Mouse (Mus musculus): ENCODE measurements around the gene Uso1. TPM values are rescaled to one million over a fixed set of nuclear protein-coding genes. Genes with fewer than 3 reads are reported as not detected.
"Not testable (repeated sequence)": the region's sequence is repeated elsewhere in the genome, so short reads cannot be mapped to it uniquely, and the experiment has no call there.

Gene Uso1
- total RNA-seq, 2 experiments from 2014 or later: 59.2 to 61.9 TPM

DNA sequence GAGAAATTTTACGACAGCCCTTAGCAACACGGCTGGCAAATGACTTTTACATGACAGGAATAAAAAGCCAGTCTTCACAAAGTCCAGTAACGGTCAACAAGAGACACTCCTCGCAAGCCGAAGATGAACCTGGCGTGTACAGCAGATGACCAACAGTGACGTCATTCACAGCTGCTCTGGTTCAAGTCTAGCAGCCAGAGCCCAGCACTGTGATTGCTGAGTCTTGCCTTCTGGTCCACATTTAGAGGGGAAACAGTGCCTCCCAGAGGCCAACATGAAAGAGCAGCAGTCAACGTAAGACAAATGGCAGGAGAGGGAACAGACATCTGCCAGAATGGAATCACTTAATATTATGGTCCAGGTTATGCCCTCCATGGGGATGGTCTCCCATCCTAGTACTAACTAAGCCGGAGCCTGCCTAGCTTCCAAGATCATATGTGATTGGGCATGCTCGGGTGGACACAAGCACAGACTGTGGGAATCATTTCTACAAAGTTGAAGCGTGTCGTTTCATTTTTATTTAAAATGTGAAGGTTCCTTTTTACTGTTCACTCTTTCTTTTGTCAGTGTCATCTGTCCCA is 19.8 kb upstream of the Uso1 start:
- DNase-seq (ENCODE audit: extremely low spot score in 1 of 2, low spot score in 2 of 2): peak; percentile 47 to 77
- intact Hi-C loops (cut with DNase I): loop anchor here (10.0 kb wide), 1 partner anchor 153 kb away; the partner anchor contains the start of gene Rchy1

DNA sequence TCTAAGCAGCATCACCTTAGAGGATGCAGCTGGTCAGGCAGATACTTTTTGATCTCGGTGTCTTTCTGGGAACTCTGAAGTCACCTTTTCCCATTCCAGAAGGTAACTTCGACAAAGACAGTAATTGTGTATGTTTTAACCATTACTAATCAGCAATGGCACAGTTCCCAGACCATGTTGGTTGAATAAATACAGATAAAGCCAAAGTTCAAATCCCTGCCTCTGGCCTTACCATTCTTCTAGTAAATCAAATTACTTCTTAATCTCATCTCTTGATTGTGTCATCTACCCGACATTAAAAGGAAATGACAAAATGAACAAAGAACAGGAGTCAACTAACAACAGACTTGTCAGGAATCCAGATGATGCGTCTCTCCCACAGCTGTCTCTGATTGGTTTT is 16.1 kb upstream of the Uso1 start:
- no peak for DNase-seq (ENCODE audit: extremely low spot score in 1 of 2, low spot score in 2 of 2)
- intact Hi-C loops (cut with DNase I): no loop called here

DNA sequence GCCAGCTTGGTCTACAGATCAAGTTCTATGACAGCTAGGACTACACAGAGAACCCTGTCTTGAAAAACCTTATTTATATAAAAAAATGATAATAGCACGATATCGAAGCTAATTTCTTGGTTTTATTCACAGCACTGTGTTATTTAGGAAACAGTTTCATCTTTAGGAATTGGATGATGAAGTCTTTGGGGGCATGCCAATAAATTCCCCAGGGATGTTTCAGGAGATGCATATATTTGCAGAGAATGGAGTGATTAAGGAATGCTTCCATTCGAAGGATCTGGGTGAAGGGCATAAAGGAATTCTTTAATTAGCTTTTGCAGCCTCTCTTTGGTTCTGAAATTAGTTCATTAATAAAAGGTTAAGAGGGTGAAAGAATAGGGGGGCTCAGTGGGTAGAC is 12.3 kb upstream of the Uso1 start:
- no peak for DNase-seq (ENCODE audit: extremely low spot score in 1 of 2, low spot score in 2 of 2)
- intact Hi-C loops (cut with DNase I): no loop called here

DNA sequence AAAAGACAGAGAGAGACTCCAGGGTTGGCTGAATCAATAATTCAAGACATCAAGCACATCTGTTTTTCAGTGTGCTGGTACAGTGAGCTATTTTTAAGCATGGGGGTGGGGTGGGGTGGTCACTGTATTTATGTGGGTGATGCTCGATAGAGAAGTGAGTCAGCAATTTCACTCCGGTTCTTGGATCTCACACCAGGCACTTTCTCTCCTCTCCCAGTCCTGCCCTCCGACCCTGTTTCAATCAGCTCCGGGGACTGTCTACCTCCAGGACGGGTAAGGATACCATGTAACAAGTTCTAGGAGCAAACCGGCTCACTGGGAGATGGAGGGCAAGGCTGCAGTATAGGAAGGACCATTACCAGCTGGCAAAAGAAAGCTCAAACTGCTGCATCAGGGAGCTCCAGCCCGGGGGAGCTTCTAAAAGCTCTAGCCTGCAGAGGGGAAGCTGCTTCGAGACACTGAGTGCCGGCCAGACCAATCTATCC is 10.6 kb upstream of the Uso1 start:
- no peak for DNase-seq (ENCODE audit: extremely low spot score in 1 of 2, low spot score in 2 of 2)
- intact Hi-C loops (cut with DNase I): no loop called here

DNA sequence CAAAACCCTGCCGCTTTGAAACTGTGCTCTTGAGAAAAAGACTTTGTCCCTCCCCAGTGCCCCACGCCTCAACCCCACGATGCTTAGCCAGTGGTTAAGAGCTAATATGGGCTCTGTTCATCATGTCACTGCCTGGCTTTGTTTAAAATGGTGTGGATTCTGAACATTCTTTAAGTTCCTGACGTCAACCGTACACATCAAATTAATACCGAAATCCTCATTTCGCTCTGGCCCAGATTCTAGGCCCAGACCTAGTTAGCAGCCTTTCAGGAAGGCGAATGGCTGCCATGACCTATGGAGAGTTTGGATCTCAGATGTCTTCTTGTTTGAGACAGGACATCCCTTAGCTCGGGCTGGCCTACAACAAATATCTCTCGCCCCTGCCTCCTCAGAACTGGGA is 10.0 kb upstream of the Uso1 start:
- intact Hi-C loops (cut with DNase I): no loop called here
- DNase-seq (ENCODE audit: extremely low spot score in 1 of 2, low spot score in 2 of 2): no peak

DNA sequence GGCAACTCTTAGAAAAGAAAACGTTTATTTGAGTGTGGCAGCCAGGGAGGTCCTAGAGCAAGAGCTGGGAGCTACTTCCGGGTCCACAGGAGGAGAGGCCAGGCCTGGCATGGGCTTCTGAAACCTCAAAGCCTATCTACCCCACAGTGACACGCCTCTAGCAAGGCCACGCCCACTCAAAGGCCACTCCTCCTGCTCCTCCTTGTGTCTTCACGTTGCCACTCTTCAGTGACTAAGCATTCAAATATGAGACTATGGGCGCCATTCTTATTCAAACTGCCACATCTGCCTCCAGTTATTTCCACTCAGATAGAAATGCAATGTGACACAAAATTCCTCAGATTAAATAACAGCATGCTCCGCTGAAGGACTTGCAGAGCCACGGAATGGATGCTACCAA is 9.2 kb upstream of the Uso1 start:
- intact Hi-C loops (cut with DNase I): no loop called here
- DNase-seq (ENCODE audit: extremely low spot score in 1 of 2, low spot score in 2 of 2): peak in 1 of 2 experiments; percentile 70

DNA sequence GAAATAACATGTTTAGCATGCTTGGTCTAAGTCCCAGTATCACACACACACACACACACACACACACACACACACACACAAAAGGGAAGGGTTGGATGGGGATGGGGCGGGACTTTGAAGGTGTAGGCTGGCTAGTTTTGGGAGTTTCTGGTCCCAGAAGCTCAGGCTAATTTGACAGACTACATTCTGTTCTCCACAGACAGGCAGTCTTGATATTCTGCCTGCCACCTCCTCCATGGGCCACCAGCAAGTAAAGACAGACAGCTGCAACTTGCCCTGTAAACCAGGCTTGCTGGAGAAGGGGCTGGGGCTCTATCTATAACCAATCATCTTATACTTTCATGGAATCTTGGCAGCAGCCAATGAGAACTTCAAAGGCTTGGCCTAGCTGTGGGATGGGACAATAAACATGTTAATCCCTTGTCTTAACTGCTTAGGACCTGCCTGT is 8.4 kb upstream of the Uso1 start:
- intact Hi-C loops (cut with DNase I): no loop called here
- no peak for DNase-seq (ENCODE audit: extremely low spot score in 1 of 2, low spot score in 2 of 2)

DNA sequence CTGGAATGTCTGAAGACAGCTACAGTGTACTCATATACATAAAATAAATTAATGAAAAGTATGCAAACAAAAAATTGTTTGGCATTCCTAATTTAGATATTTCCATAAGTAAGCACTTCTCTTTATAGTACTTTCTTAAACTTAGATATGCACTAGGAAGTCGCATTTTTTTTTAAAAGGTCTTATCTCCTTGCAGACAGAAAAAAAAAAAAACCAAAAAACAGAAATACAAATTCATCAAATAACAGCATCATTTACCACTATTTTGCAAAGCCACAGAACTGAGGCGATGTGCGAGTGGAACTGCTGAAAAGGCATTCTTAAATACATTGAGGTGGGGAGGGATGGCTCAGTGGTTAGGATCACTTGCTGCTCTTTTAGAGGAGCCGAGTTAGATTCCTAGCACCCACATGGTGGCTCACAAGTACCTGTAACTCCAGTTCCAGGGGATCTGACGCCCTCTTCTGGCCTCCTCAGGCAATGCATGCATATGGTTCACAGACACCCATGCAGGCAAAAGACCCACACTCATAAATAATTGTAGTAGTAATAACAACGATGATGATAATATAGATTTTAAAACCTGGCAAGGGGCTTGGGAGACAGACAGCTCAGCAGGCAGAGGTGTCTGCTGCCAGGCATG is 7.6 kb upstream of the Uso1 start:
- DNase-seq (ENCODE audit: extremely low spot score in 1 of 2, low spot score in 2 of 2): no peak
- intact Hi-C loops (cut with DNase I): loop anchor here (10.0 kb wide), 1 partner anchor 45 kb away; the partner anchor contains the start of gene G3bp2

DNA sequence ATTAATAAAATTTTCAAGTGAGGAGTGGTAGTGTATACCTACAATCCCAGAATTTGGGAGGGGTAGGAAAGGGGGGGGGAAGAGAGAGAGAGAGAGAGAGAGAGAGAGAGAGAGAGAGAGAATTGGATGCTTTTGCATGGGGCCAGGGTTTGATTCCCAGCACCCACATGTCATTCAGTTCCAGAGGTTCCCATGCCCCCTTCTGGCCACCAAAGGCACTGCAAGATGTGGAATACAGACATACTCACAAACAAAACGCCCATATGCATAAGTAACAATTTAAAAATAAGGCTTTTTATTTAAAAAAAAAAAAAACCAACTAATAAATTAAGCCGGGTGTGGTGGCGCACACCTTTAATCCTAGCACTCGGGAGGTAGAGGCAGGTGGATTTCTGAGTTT is 5.6 kb upstream of the Uso1 start:
- no peak for DNase-seq (ENCODE audit: extremely low spot score in 1 of 2, low spot score in 2 of 2)
- intact Hi-C loops (cut with DNase I): loop anchor here (10.0 kb wide), 1 partner anchor 47 kb away; the partner anchor contains the start of gene G3bp2

DNA sequence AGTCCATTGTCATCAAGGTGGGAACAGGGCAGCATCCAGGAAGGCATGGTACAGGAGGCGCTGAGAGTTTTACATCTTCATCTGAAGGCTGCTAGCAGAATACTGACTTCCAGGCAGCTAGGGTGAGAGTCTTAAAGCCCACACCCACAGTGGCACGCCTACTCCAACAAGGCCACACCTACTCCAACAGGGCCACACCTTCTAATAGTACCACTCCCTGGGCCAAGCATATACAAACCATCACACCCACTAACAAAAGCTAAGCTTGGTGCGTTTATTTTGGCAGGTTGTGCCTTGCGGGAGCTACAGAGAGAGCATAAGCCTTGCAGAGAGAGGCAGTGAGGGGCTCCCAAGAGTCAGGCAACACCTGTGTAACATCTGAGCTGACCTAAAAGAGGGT is 4.7 kb upstream of the Uso1 start:
- intact Hi-C loops (cut with DNase I): loop anchor here (10.0 kb wide), 1 partner anchor 48 kb away; the partner anchor contains the start of gene G3bp2
- not testable (repeated sequence) for DNase-seq (ENCODE audit: extremely low spot score in 1 of 2, low spot score in 2 of 2)

DNA sequence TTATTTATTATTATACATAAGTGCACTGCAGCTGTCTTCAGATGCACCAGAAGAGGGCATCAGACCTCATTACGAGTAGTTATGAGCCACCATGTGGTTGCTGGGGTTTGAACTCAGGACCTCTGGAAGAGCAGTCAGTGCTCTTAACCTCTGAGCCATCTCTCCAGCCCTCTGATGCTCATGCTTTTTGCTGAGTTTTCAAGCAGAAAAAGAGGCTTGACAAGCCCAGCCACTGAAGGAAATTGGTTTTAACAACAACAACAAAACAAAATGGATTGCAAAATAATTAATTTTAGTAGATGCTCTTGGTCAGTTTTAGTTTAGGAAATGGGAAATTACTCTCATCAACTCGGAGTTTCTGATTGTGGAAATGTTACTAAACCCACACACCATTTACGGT is 2.8 kb upstream of the Uso1 start:
- intact Hi-C loops (cut with DNase I): loop anchor here (10.0 kb wide), 1 partner anchor 50 kb away; the partner anchor contains the start of gene G3bp2
- no peak for DNase-seq (ENCODE audit: extremely low spot score in 1 of 2, low spot score in 2 of 2)

DNA sequence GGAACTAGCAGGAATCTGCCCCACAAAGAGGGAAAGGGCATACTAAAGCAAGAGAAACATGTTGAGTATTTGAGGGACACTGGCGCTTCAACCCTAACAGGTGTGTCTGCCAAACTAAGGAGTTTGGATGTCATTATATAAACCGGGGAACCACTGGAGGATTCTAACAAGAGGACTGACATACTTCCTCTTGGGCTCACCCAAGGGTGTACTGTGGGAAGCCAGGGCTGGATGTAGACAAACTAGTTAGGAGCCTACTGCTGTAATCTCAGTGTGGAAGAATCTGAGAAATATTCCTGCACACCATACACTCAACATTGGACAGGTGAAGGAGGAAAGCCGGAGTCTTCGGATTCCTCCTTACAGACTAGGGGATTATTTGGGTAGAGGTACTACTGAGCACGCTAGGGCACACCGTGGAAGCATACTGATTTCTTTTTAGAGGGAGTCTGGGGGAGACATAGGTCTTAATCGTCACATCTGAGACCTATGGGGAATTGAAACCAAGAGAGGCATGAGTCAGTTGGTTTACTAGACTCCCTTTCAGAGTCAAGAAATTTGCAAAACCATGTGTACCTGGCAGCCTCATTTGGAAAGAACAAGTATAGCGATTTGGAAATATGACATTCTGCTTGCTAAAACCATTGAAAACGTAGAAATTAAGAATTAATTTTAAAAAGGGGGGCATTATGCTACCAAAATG is 1.1 kb upstream of the Uso1 start:
- no peak for DNase-seq (ENCODE audit: extremely low spot score in 1 of 2, low spot score in 2 of 2)
- intact Hi-C loops (cut with DNase I): loop anchor here (10.0 kb wide), 1 partner anchor 52 kb away; the partner anchor contains the start of gene G3bp2

DNA sequence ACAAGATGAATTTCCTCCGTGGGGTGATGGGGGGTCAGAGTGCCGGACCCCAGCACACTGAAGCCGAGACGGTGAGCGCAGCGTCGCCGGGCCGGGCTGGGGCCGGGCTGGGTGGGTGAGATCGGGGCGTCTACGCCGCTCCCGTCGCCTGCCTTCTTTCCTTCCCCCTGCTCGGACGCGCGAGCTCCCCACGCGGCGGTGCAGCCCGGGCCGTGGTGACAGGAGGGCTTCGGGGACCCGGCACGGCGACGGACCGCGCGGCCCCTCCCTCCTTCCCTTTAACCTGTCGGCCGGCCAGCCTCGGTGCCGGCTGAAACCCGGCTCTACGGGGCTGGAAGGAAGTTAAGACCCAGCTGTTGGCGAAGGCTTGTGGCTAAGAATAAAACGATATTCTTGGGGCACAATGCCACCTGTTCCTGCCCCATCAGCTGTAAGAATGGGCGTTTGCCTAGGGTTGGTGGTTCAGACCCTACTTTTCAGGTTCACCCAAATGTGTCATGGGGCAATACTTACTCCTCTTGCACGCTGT is 419 bp downstream of the Uso1 start:
- intact Hi-C loops (cut with DNase I): loop anchor here (10.0 kb wide), 1 partner anchor 53 kb away; the partner anchor contains the start of gene G3bp2
- DNase-seq (ENCODE audit: extremely low spot score in 1 of 2, low spot score in 2 of 2): peak in 1 of 2 experiments; percentile 78

DNA sequence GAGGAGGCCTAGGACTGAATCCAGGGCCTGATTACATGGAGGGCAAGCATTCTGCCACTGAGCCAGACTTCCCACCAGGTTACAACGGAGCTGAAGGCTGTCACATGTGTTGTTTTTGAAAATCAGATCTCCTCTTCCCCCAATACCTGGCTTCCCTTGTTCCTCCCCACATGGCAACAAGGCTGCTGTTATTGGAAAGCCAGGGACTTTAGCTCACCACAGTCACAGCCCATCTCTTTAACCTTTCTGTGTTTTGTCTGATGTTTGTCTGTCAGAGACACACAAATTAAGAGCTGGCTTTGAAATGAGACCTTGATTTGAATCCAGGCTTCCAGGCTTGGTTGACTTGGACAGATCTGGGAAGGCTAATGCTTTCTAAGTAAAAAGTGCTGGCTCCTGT is 1.5 kb downstream of the Uso1 start:
- DNase-seq (ENCODE audit: extremely low spot score in 1 of 2, low spot score in 2 of 2): no peak
- intact Hi-C loops (cut with DNase I): loop anchor here (10.0 kb wide), 1 partner anchor 54 kb away; the partner anchor contains the start of gene G3bp2

DNA sequence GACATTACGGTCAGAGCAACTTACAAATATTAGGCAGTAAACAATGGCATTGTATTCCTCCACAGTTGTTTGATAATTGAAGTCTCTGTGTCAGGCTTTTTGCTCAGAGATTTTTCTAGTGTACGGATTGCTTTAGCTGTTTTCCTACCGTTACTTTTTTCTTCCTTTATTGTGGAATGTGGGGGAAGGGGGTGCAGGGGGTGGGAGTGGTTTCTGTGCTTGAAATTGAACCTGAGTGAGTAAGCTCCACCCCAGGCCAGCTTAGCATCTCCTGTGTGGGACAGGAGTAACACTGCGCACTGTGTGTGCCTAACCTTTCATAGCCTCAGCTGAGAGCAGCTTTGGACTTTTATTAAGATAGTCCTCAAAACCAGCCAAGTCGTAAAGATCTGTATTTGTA is 4.0 kb downstream of the Uso1 start:
- DNase-seq (ENCODE audit: extremely low spot score in 1 of 2, low spot score in 2 of 2): no peak
- intact Hi-C loops (cut with DNase I): no loop called here

DNA sequence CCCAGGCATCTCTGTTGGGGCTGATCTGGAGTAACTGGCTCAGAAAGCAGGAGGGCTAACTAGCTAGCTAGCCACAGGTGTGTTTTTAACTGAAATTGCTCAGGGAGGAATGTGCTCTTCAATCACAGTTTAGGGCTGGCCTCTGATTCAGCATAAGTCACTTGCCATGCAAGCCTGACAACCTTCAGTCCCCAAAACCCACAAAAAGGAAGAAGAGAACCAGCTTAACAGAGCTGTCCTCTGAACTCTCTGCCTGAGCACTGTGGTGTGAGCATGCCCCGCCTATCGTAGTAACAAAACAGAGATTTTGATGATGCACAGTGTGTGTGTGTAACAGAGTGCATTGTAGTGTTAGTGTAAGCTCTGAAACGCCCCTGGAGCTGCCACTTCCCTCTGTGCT is 4.7 kb downstream of the Uso1 start:
- DNase-seq (ENCODE audit: extremely low spot score in 1 of 2, low spot score in 2 of 2): no peak
- intact Hi-C loops (cut with DNase I): no loop called here

DNA sequence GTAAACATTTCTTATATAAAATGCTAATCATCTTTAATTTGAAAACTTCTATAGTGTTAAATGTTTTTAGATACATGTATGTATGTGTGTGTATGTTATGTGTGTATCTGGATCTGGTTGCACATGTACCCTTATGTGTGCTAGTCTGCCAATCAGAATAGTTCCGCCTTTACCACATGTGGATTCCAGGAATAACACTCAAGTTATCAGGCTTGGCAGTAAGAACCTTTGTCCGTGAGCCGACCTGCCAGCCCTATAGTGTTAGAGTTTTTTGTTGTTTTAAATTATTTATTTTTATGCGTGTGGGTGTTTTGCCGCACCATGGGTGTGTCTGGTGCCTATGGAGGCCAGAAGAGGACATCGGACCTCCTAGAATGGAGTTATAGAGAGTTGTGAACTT is 5.9 kb downstream of the Uso1 start:
- intact Hi-C loops (cut with DNase I): no loop called here
- DNase-seq (ENCODE audit: extremely low spot score in 1 of 2, low spot score in 2 of 2): no peak

DNA sequence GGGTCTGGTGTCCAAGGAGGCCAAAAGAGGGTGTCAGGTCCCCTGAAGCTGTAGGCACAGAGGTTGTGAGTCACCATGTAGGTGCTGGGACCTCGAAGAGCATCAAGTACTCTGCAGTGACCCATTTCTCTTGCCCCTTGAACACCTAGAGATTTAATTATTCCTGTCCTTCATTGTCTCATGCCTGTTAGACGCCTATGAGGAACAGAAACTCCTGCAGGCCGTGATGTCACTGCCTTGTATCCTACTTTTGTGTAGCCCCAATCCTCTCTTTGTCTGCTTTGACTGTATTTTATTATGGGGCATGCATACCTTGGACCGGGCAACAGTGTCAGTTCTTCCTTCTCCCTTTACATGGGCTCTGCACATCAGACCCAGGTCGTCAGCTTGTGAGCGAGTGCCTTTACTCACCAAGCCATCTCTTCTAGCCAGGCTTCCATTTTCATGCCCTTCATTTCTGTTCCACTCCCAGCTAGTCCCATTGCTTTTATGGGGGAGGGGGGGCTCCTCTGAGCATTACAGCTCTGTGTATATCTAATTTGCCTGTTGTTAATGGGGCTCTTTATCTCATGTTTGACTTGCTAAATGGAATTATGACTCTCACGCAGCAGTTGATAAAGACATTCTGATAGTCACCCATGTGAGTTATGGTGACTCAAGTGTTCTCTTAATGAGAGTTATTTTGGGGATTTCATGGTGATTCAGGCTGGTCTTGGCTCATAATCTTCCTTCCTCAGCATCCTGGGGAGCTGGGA is 7.4 kb downstream of the Uso1 start:
- no peak for DNase-seq (ENCODE audit: extremely low spot score in 1 of 2, low spot score in 2 of 2)
- intact Hi-C loops (cut with DNase I): no loop called here

DNA sequence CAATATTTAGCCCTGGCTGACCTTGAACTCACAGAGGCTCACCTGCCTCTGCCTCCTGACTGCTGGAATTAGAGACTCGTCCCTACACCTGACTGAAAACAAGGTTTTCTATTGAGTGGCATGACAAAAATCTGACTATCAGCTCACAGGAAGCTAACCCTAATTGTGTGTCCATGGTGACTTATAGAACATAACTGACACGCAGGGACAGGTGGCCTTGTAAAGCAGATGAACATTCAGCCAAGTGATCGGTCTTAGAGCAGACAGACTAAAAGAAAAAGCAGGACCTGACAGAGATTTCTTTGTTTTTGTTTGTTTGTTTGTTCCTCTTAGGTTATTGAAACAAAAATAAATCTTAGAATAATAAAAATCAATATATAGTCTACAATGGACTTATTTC is 10.5 kb downstream of the Uso1 start:
- no peak for DNase-seq (ENCODE audit: extremely low spot score in 1 of 2, low spot score in 2 of 2)
- intact Hi-C loops (cut with DNase I): no loop called here

Measured in left cerebral cortex, postnatal 10 days (tissue).